Mouse (Mus musculus): Measurements from ENCODE around the gene Sod1. TPM values are rescaled to one million over a fixed set of nuclear protein-coding genes. Genes with fewer than 3 reads are reported as not detected.
"Not testable (repeated sequence)": the region's sequence is repeated elsewhere in the genome, so short reads cannot be mapped to it uniquely, and the experiment has no call there.

The Sod1 gene
- polyA plus RNA-seq, 1 experiment from 2014 or later, result 889 TPM

DNA sequence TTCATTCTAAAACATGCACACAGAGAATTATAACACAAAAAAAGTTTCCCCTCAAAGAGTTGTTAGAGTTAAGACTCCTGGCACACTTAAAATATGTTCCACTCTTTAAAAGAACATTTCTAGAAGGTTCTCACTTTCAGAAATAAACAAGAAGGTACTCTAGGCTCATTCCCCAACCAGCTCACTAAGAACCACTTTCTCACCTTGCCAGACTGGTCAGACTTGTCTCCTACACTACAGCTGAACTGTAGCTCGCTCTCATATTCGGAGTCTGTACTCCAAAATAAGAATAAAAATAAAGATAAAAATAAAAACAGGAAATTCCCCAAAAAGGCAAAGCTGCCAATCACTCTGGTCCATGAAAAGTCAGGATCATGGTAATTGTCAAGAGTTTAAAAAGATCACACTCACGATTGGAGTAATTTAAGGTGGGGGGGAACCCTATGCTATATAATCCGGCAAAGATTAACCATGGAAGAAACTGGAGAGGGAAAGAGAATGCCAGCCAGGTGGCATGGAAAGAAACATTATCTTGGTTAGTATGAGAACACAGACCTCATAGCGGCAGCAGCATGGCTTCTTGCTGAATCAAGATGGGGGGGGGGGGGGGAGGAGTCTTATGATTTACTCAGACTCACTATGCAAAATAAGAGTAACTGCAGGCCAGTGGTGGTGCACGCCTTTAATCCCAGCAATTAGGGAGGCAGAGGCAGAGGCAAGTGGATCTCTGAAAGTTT, 17.2 kb upstream of the Sod1 start:
- Histone ChIP-seq H3K4me1 (ENCODE audit: control insufficient read depth, insufficient read depth, low read length) (no peaks in the 10 kb centered on the region), H3K27ac (ENCODE audit: low read length) (no peak overlapping the region), H3K9ac (ENCODE audit: low read depth, low read length) (no peak overlapping the region), H3K27me3 (ENCODE audit: control insufficient read depth, insufficient read depth, low read depth, low read length) (no peaks in the 10 kb centered on the region), H3K9me3 (replicated peaks; ENCODE audit: control insufficient read depth, low read length, poor library complexity, severe bottlenecking) (no peaks in the 10 kb centered on the region), H3K4me3 (ENCODE audit: low read depth, low read length) (no peak overlapping the region), H3K4me2 (ENCODE audit: low read length) (no peak overlapping the region), H3K36me3 (ENCODE audit: control insufficient read depth, insufficient read depth, low read length) (no peaks in the 10 kb centered on the region)
- ATAC-seq, result no peak
- 84% methylated on average over 6 of the region's 6 CpGs for WGBS

DNA sequence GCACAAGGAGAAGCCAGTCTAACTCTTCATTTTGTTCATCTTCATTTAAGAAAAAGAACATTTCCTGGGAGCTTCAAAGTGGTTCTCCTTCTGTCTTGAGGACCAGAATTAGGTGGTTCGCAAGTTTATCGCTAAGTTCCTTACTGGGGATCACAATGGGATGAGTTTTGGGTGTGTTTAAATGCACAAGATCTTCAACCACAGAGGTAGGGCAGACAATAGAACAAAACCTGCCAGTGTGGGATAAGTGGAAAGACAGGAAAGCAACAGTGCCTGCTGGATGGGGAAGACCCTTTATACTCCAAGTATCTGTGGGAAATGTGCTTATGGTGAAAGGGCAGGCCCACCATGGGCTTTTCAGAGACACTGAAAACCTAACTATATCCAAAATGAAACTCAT, 15.7 kb upstream of the Sod1 start:
- Histone ChIP-seq H3K4me3 (ENCODE audit: low read depth, low read length) (no peak overlapping the region), H3K4me1 (ENCODE audit: control insufficient read depth, insufficient read depth, low read length) (no peaks in the 10 kb centered on the region), H3K27me3 (ENCODE audit: control insufficient read depth, insufficient read depth, low read depth, low read length) (no peaks in the 10 kb centered on the region), H3K4me2 (ENCODE audit: low read length) (no peak overlapping the region), H3K27ac (ENCODE audit: low read length) (no peak overlapping the region), H3K36me3 (ENCODE audit: control insufficient read depth, insufficient read depth, low read length) (no peaks in the 10 kb centered on the region), H3K9ac (ENCODE audit: low read depth, low read length) (no peak overlapping the region), H3K9me3 (replicated peaks; ENCODE audit: control insufficient read depth, low read length, poor library complexity, severe bottlenecking) (no peaks in the 10 kb centered on the region)
- no peak for ATAC-seq
- WGBS, result 94% methylated on average over 2 of the region's 2 CpGs

DNA sequence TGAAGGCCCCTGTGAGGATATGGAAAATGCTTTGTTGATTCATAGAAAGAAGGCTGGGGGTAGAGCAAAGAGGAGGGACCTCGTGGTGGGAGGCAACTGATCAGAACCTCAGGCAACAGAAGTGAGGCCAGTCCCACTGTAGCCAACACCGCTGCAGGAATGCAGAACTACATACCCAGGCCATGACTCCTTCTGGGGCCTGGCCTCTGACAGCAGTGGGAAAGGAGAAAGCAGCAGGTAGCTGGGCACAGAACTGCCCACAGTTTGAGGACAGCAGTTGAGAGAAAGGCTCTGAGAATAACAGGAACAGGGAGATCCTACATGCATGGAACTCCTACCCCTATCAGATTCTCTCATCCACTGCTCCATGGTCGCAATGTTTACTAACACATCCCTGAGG, 11.6 kb upstream of the Sod1 start:
- H3K9me3 ChIP-seq (replicated peaks; ENCODE audit: control insufficient read depth, low read length, poor library complexity, severe bottlenecking), result no peaks in the 10 kb centered on the region
- H3K36me3 ChIP-seq (ENCODE audit: control insufficient read depth, insufficient read depth, low read length), result no peaks in the 10 kb centered on the region
- no peak overlapping the region for H3K4me2 ChIP-seq (ENCODE audit: low read length)
- H3K27me3 ChIP-seq (ENCODE audit: control insufficient read depth, insufficient read depth, low read depth, low read length), result no peaks in the 10 kb centered on the region
- 90% methylated on average over 3 of the region's 3 CpGs for WGBS
- no peak overlapping the region for H3K27ac ChIP-seq (ENCODE audit: low read length)
- no peak overlapping the region for H3K9ac ChIP-seq (ENCODE audit: low read depth, low read length)
- H3K4me3 ChIP-seq (ENCODE audit: low read depth, low read length), result no peak overlapping the region
- H3K4me1 ChIP-seq (ENCODE audit: control insufficient read depth, insufficient read depth, low read length), result no peaks in the 10 kb centered on the region
- ATAC-seq, result no peak

DNA sequence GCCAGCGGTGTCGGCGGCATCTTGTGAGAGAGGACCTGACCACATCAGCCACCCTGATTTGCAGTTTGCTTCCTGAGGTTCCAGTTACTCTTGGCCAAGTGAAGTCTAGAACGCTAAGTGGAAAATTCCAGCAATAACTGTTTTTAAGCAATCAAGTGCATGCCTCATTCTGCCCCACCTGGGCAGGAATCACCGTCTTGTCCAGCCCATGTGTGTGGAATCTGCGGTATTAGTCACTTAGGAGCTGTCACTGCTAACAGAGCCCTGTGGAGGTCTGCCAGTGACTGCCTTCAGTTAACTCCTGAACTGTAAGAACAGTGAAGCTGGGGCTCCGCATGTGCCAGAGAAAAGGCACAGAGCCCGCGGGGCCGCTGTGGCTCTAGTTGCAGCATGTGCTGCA, 9.8 kb upstream of the Sod1 start:
- no peaks in the 10 kb centered on the region for H3K4me1 ChIP-seq (ENCODE audit: control insufficient read depth, insufficient read depth, low read length)
- no peaks in the 10 kb centered on the region for H3K36me3 ChIP-seq (ENCODE audit: control insufficient read depth, insufficient read depth, low read length)
- H3K27me3 ChIP-seq (ENCODE audit: control insufficient read depth, insufficient read depth, low read depth, low read length), result no peaks in the 10 kb centered on the region
- no peak overlapping the region for H3K27ac ChIP-seq (ENCODE audit: low read length)
- no peaks in the 10 kb centered on the region for H3K9me3 ChIP-seq (replicated peaks; ENCODE audit: control insufficient read depth, low read length, poor library complexity, severe bottlenecking)
- no peak overlapping the region for H3K4me3 ChIP-seq (ENCODE audit: low read depth, low read length)
- 91% methylated on average over 10 of the region's 10 CpGs for WGBS
- H3K4me2 ChIP-seq (ENCODE audit: low read length), result no peak overlapping the region
- ATAC-seq, result no peak
- no peak overlapping the region for H3K9ac ChIP-seq (ENCODE audit: low read depth, low read length)

DNA sequence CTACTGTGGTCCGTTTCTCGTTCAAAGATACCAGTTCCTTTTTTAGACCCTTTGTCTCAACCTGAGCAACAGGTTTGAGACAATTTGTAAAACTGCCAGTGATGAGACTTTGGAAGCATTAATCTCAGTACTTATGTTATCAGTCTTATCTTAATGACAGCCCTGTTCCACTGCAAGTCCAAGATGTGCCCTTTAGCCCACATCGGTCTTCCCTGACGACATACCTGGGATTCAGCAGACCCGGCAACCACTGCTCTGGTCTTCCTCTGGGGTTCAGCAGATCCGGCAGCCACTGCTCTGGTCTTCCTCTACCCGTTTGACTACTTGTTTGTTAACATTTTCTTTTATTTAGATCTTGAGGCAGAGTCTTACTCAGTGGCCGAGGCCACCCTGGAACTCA, 8.8 kb upstream of the Sod1 start:
- no peak overlapping the region for H3K4me3 ChIP-seq (ENCODE audit: low read depth, low read length)
- H3K4me2 ChIP-seq (ENCODE audit: low read length), result no peak overlapping the region
- 86% methylated on average over 8 of the region's 8 CpGs for WGBS
- no peaks in the 10 kb centered on the region for H3K9me3 ChIP-seq (replicated peaks; ENCODE audit: control insufficient read depth, low read length, poor library complexity, severe bottlenecking)
- H3K9ac ChIP-seq (ENCODE audit: low read depth, low read length), result no peak overlapping the region
- no peak for ATAC-seq
- H3K4me1 ChIP-seq (ENCODE audit: control insufficient read depth, insufficient read depth, low read length), result no peaks in the 10 kb centered on the region
- H3K27me3 ChIP-seq (ENCODE audit: control insufficient read depth, insufficient read depth, low read depth, low read length), result no peaks in the 10 kb centered on the region
- H3K36me3 ChIP-seq (ENCODE audit: control insufficient read depth, insufficient read depth, low read length), result no peaks in the 10 kb centered on the region
- H3K27ac ChIP-seq (ENCODE audit: low read length), result no peak overlapping the region

DNA sequence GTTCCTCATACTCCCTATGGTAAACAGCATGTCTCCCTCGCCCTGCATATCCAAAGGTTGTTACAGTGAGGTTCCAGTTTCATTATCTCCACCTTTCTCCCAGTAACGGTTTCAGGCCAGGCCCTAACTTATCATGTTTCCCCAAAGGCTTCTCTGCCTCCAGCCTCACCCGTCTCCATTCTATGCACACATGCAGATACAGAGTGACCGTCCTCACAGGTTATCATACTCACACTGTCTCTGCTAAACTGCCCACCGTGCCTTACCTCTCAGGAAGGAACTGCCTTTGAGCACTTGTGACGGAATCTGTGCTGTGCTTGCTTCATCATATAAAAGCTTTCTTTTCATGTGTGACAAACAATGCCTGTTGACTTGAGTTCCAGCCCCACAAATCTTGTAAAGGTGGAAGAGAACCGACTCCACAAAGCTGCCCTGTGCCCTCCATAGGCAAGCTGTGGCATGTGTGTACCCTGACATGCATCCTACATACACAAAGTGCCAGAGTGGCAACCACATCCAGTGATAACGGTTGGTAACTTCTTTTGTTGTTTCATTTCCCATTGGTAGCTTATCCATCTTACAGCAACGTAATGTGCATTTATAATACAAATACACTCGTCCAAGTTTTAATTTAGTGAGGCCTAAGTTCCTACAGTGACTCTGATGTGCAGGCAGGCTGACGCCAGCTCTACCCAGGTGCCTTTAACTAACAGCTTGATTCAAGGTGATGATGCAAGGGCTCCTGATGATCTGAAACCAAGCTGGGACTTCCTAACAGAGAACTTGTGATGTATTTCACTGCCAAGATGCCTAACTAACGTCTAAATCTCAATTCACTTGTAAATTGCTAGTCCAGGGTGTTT, 6.8 kb upstream of the Sod1 start:
- Histone ChIP-seq H3K27me3 (ENCODE audit: control insufficient read depth, insufficient read depth, low read depth, low read length) (no peaks in the 10 kb centered on the region), H3K4me3 (ENCODE audit: low read depth, low read length) (no peak overlapping the region), H3K36me3 (ENCODE audit: control insufficient read depth, insufficient read depth, low read length) (no peaks in the 10 kb centered on the region), H3K27ac (ENCODE audit: low read length) (no peak overlapping the region), H3K9me3 (replicated peaks; ENCODE audit: control insufficient read depth, low read length, poor library complexity, severe bottlenecking) (no peaks in the 10 kb centered on the region), H3K4me2 (ENCODE audit: low read length) (no peak overlapping the region), H3K4me1 (ENCODE audit: control insufficient read depth, insufficient read depth, low read length) (no peaks in the 10 kb centered on the region), H3K9ac (ENCODE audit: low read depth, low read length) (no peak overlapping the region)
- WGBS, result 81% methylated on average over 12 of the region's 12 CpGs
- ATAC-seq, result no peak

DNA sequence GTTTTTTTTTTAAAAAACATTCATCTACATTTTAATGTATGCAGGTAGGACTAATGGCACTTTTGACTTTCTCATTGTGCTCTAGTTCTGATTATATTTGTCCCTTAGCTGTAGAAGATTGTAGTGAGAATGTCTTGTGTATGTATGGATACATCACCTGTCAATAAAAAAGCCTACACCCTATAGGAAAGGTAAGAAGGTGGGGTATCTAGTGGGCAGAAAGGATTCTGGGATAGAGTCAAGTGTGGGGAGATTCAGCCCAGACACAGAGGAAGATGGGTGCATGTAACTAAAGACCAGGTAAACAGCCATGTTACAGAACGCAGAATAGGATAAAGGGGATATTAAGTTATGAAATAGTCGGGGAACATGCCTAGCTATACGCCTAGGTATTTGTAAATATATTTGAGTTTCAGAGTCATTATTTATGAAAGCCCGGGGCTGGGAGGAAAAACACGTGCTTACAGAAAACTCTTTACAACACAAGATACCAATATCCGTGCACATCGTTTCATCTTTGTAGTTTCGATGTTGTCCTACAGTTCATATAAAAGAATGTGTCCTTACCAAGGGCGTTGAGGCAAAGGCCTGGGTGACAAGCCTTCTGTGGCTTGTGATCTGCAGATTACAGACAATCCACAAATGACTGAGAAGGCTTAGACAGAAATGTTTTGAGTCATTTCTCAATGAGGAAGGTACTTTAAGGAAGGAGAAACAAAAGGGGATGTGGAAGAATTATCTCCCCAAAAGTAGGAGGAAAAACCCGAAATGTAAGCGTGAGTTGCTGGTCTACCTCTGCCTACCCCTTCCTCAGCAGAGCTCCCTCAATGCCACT, 5.6 kb upstream of the Sod1 start:
- Histone ChIP-seq H3K4me3 (ENCODE audit: low read depth, low read length) (no peak overlapping the region), H3K27me3 (ENCODE audit: control insufficient read depth, insufficient read depth, low read depth, low read length) (no peaks in the 10 kb centered on the region), H3K4me2 (ENCODE audit: low read length) (no peak overlapping the region), H3K27ac (ENCODE audit: low read length) (no peak overlapping the region), H3K36me3 (ENCODE audit: control insufficient read depth, insufficient read depth, low read length) (no peaks in the 10 kb centered on the region), H3K4me1 (ENCODE audit: control insufficient read depth, insufficient read depth, low read length) (no peaks in the 10 kb centered on the region), H3K9ac (ENCODE audit: low read depth, low read length) (no peak overlapping the region), H3K9me3 (replicated peaks; ENCODE audit: control insufficient read depth, low read length, poor library complexity, severe bottlenecking) (no peaks in the 10 kb centered on the region)
- no peak for ATAC-seq
- 95% methylated on average over 11 of the region's 11 CpGs for whole genome bisulfite sequencing

DNA sequence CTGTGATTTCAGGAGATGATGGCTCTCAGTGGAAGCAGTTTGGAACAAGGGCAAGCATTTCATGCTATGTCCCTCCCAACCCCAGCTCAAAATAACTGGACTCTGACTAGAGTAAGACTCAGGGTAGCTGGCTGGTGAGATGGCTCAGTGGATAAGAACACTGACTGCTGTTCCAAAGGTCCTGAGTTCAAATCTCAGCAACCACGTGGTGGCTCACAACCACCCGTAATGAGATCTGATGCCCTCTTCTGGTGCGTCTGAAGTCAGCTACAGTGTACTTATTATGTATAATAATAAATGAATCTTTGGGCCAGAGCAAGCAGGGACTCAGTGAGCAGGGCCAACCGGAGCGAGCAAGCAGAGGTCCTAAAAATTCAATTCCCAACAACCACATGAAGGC, 4.7 kb upstream of the Sod1 start:
- H3K4me2 ChIP-seq (ENCODE audit: low read length); H3K27me3 ChIP-seq (ENCODE audit: control insufficient read depth, insufficient read depth, low read depth, low read length); H3K9me3 ChIP-seq (replicated peaks; ENCODE audit: control insufficient read depth, low read length, poor library complexity, severe bottlenecking); H3K36me3 ChIP-seq (ENCODE audit: control insufficient read depth, insufficient read depth, low read length); H3K4me1 ChIP-seq (ENCODE audit: control insufficient read depth, insufficient read depth, low read length); H3K27ac ChIP-seq (ENCODE audit: low read length); H3K4me3 ChIP-seq (ENCODE audit: low read depth, low read length); H3K9ac ChIP-seq (ENCODE audit: low read depth, low read length); ATAC-seq: not testable (repeated sequence)
- 88% methylated on average over 5 of the region's 5 CpGs for WGBS

Data from midbrain, embryonic 16.5 days (tissue).